Mouse (Mus musculus): ENCODE data around the gene 6330409D20Rik. TPM values are rescaled to one million over a fixed set of nuclear protein-coding genes. Genes with fewer than 3 reads are reported as not detected.

The 6330409D20Rik gene
- polyA plus RNA-seq, 1 experiment from 2014 or later: 3.9 TPM

GRCm38 (mm10) chr2:32761361-32761760, 20.5 kb upstream of the 6330409D20Rik start:
- WGBS: 88% methylated on average over 14 of the region's 14 CpGs
- Histone ChIP-seq H3K4me2 (ENCODE audit: low read depth, low read length) (no peak overlapping the region), H3K9ac (replicated peaks; ENCODE audit: low read depth, low read length) (no peak overlapping the region), H3K27me3 (ENCODE audit: control insufficient read depth, insufficient read depth, low read length) (no peaks in the 10 kb centered on the region), H3K36me3 (ENCODE audit: control insufficient read depth, insufficient read depth, low read length) (peaks cover 15% of the 10 kb centered on the region), H3K4me1 (ENCODE audit: control insufficient read depth, insufficient read depth, low read length) (peaks cover 5% of the 10 kb centered on the region), H3K27ac (ENCODE audit: low read depth, low read length) (no peak overlapping the region), H3K9me3 (ENCODE audit: control insufficient read depth, low read length) (no peaks in the 10 kb centered on the region), H3K4me3 (ENCODE audit: low read depth, low read length) (no peak overlapping the region)
- no peak for ATAC-seq (ENCODE audit: low read depth)

- Histone ChIP-seq H3K9ac (replicated peaks; ENCODE audit: low read depth, low read length) (no peak overlapping the region), H3K4me1 (ENCODE audit: control insufficient read depth, insufficient read depth, low read length) (peaks cover 5% of the 10 kb centered on the region), H3K4me3 (ENCODE audit: low read depth, low read length) (no peak overlapping the region), H3K27me3 (ENCODE audit: control insufficient read depth, insufficient read depth, low read length) (no peaks in the 10 kb centered on the region), H3K9me3 (ENCODE audit: control insufficient read depth, low read length) (no peaks in the 10 kb centered on the region), H3K4me2 (ENCODE audit: low read depth, low read length) (no peak overlapping the region), H3K36me3 (ENCODE audit: control insufficient read depth, insufficient read depth, low read length) (peaks cover 24% of the 10 kb centered on the region), H3K27ac (ENCODE audit: low read depth, low read length) (no peak overlapping the region)
- ATAC-seq (ENCODE audit: low read depth): no peak
- WGBS: 85% methylated on average over 2 of the region's 2 CpGs
Observed at GRCm38 (mm10) chr2:32759001-32759400, 18.2 kb upstream of the 6330409D20Rik start.

- Histone ChIP-seq H3K4me3 (ENCODE audit: low read depth, low read length) (no peak overlapping the region), H3K36me3 (ENCODE audit: control insufficient read depth, insufficient read depth, low read length) (peaks cover 26% of the 10 kb centered on the region), H3K27me3 (ENCODE audit: control insufficient read depth, insufficient read depth, low read length) (no peaks in the 10 kb centered on the region), H3K27ac (ENCODE audit: low read depth, low read length) (no peak overlapping the region), H3K9me3 (ENCODE audit: control insufficient read depth, low read length) (no peaks in the 10 kb centered on the region), H3K9ac (replicated peaks; ENCODE audit: low read depth, low read length) (0 out of 2 replicates have a peak overlapping the region, but pooled peaks have one; percentile 16), H3K4me2 (ENCODE audit: low read depth, low read length) (no peak overlapping the region), H3K4me1 (ENCODE audit: control insufficient read depth, insufficient read depth, low read length) (peaks cover 5% of the 10 kb centered on the region)
- 72% methylated on average over 8 of the region's 8 CpGs for WGBS
- ATAC-seq (ENCODE audit: low read depth): no peak
Observed at GRCm38 (mm10) chr2:32758503-32758902, 17.7 kb upstream of the 6330409D20Rik start.

- peak within 1 kb of the TSS; percentile 76 for H3K4me3 ChIP-seq (ENCODE audit: low read depth, low read length)
- H3K27me3 ChIP-seq (ENCODE audit: control insufficient read depth, insufficient read depth, low read length): no peaks in the 10 kb centered on the region
- H3K27ac ChIP-seq (ENCODE audit: low read depth, low read length): peak within 1 kb of the TSS; percentile 88
- peak within 1 kb of the TSS; percentile 46 for H3K4me2 ChIP-seq (ENCODE audit: low read depth, low read length)
- peak within 1 kb of the TSS; percentile 87 for H3K9ac ChIP-seq (replicated peaks; ENCODE audit: low read depth, low read length)
- under 1% methylated on average over 52 of the region's 66 CpGs for WGBS
- H3K9me3 ChIP-seq (ENCODE audit: control insufficient read depth, low read length): no peaks in the 10 kb centered on the region
- peak; percentile 92 for ATAC-seq (ENCODE audit: low read depth)
- H3K36me3 ChIP-seq (ENCODE audit: control insufficient read depth, insufficient read depth, low read length): peaks cover 38% of the 10 kb centered on the region
- peaks cover 5% of the 10 kb centered on the region for H3K4me1 ChIP-seq (ENCODE audit: control insufficient read depth, insufficient read depth, low read length)
Observed at GRCm38 (mm10) chr2:32757056-32757845, 16.4 kb upstream of the 6330409D20Rik start, which contains the start of gene Tor2a. TSS of gene Tor2a (plus strand) at chr2:32757234.

GRCm38 (mm10) chr2:32756674-32757055, 15.8 kb upstream of the 6330409D20Rik start:
- Histone ChIP-seq H3K4me1 (ENCODE audit: control insufficient read depth, insufficient read depth, low read length) (peaks cover 9% of the 10 kb centered on the region), H3K9me3 (ENCODE audit: control insufficient read depth, low read length) (no peaks in the 10 kb centered on the region), H3K4me3 (ENCODE audit: low read depth, low read length) (no peak overlapping the region), H3K4me2 (ENCODE audit: low read depth, low read length) (peak overlapping the region; percentile 18; the same call in 1 of the 2 replicates), H3K27ac (ENCODE audit: low read depth, low read length) (no peak overlapping the region), H3K36me3 (ENCODE audit: control insufficient read depth, insufficient read depth, low read length) (peaks cover 39% of the 10 kb centered on the region), H3K9ac (replicated peaks; ENCODE audit: low read depth, low read length) (no peak overlapping the region), H3K27me3 (ENCODE audit: control insufficient read depth, insufficient read depth, low read length) (no peaks in the 10 kb centered on the region)
- ATAC-seq (ENCODE audit: low read depth): peak; percentile 39; the same call in 1 of the 2 replicates
- WGBS: 32% methylated on average over 6 of the region's 6 CpGs

- Histone ChIP-seq H3K4me2 (ENCODE audit: low read depth, low read length) (peak overlapping the region; percentile 32), H3K9me3 (ENCODE audit: control insufficient read depth, low read length) (no peaks in the 10 kb centered on the region), H3K36me3 (ENCODE audit: control insufficient read depth, insufficient read depth, low read length) (peaks cover 51% of the 10 kb centered on the region), H3K9ac (replicated peaks; ENCODE audit: low read depth, low read length) (0 out of 2 replicates have a peak overlapping the region, but pooled peaks have one; percentile 11), H3K27me3 (ENCODE audit: control insufficient read depth, insufficient read depth, low read length) (no peaks in the 10 kb centered on the region), H3K27ac (ENCODE audit: low read depth, low read length) (no peak overlapping the region), H3K4me3 (ENCODE audit: low read depth, low read length) (no peak overlapping the region), H3K4me1 (ENCODE audit: control insufficient read depth, insufficient read depth, low read length) (0 out of 2 replicates have a peak, but pooled peaks cover 17% of the 10 kb centered on the region)
- no peak for ATAC-seq (ENCODE audit: low read depth)
- WGBS: 59% methylated on average over 10 of the region's 10 CpGs
Observed at GRCm38 (mm10) chr2:32752181-32752580, 11.4 kb upstream of the 6330409D20Rik start.

GRCm38 (mm10) chr2:32751665-32752033, 10.8 kb upstream of the 6330409D20Rik start:
- Histone ChIP-seq H3K27ac (ENCODE audit: low read depth, low read length) (no peak overlapping the region), H3K27me3 (ENCODE audit: control insufficient read depth, insufficient read depth, low read length) (no peaks in the 10 kb centered on the region), H3K9me3 (ENCODE audit: control insufficient read depth, low read length) (no peaks in the 10 kb centered on the region), H3K4me2 (ENCODE audit: low read depth, low read length) (peak overlapping the region; percentile 32), H3K4me1 (ENCODE audit: control insufficient read depth, insufficient read depth, low read length) (0 out of 2 replicates have a peak, but pooled peaks cover 17% of the 10 kb centered on the region), H3K4me3 (ENCODE audit: low read depth, low read length) (peak overlapping the region; percentile 9; the same call in 1 of the 2 replicates), H3K36me3 (ENCODE audit: control insufficient read depth, insufficient read depth, low read length) (peaks cover 56% of the 10 kb centered on the region), H3K9ac (replicated peaks; ENCODE audit: low read depth, low read length) (0 out of 2 replicates have a peak overlapping the region, but pooled peaks have one; percentile 32)
- 17% methylated on average over 8 of the region's 10 CpGs for WGBS
- no peak for ATAC-seq (ENCODE audit: low read depth)

- 11% methylated on average over 31 of the region's 31 CpGs for WGBS
- H3K36me3 ChIP-seq (ENCODE audit: control insufficient read depth, insufficient read depth, low read length): peaks cover 61% of the 10 kb centered on the region
- H3K4me1 ChIP-seq (ENCODE audit: control insufficient read depth, insufficient read depth, low read length): 0 out of 2 replicates have a peak, but pooled peaks cover 17% of the 10 kb centered on the region
- H3K27me3 ChIP-seq (ENCODE audit: control insufficient read depth, insufficient read depth, low read length): no peaks in the 10 kb centered on the region
- H3K27ac ChIP-seq (ENCODE audit: low read depth, low read length): no peak overlapping the region; the same call in 1 of the 2 replicates
- 0 out of 2 replicates have a peak overlapping the region, but pooled peaks have one; percentile 32 for H3K9ac ChIP-seq (replicated peaks; ENCODE audit: low read depth, low read length)
- H3K4me2 ChIP-seq (ENCODE audit: low read depth, low read length): peak overlapping the region; percentile 32
- peak; percentile 77 for ATAC-seq (ENCODE audit: low read depth)
- H3K9me3 ChIP-seq (ENCODE audit: control insufficient read depth, low read length): no peaks in the 10 kb centered on the region
- peak overlapping the region; percentile 9; the same call in 1 of the 2 replicates for H3K4me3 ChIP-seq (ENCODE audit: low read depth, low read length)
Observed at GRCm38 (mm10) chr2:32750887-32751664, 10.3 kb upstream of the 6330409D20Rik start.
